Mouse (Mus musculus) spleen, adult 18-20 months (tissue): Measurements from ENCODE around the gene Ptbp3.

Experiments
- DNase-seq, 2 experiments: peaks; one replicate each; pipeline ENCODE4 v3.0.0; 2022; ENCODE audit warnings: mixed read lengths in 2 of 2

The Ptbp3 gene

GRCm38 (mm10) chr4:59465449-59465848 lies 83.7 kb downstream of the Ptbp3 start:
- DNase-seq: no peak

GRCm38 (mm10) chr4:59464661-59465060 lies 84.5 kb downstream of the Ptbp3 start:
- no peak for DNase-seq

- DNase-seq: no peak
Measured at GRCm38 (mm10) chr4:59462494-59462893, 86.7 kb downstream of the Ptbp3 start.

- DNase-seq: no peak
Measured at GRCm38 (mm10) chr4:59461116-59461727, 87.9 kb downstream of the Ptbp3 start.

- DNase-seq: no peak
Measured at GRCm38 (mm10) chr4:59459216-59459955, 89.8 kb downstream of the Ptbp3 start.

GRCm38 (mm10) chr4:59457941-59458340 lies 91.2 kb downstream of the Ptbp3 start:
- no peak for DNase-seq

- DNase-seq: no peak
Measured at GRCm38 (mm10) chr4:59457091-59457490, 92.1 kb downstream of the Ptbp3 start.

GRCm38 (mm10) chr4:59455465-59455864 lies 93.7 kb downstream of the Ptbp3 start:
- no peak for DNase-seq

- DNase-seq: no peak
Measured at GRCm38 (mm10) chr4:59454046-59454445, 95.1 kb downstream of the Ptbp3 start.

- DNase-seq: no peak
Measured at GRCm38 (mm10) chr4:59452503-59452933, 96.6 kb downstream of the Ptbp3 start.

- no peak for DNase-seq
Measured at GRCm38 (mm10) chr4:59450906-59451305, 98.3 kb downstream of the Ptbp3 start.

- no peak for DNase-seq
Measured at GRCm38 (mm10) chr4:59450234-59450854, 98.8 kb downstream of the Ptbp3 start.

GRCm38 (mm10) chr4:59447296-59447695 lies 101.9 kb downstream of the Ptbp3 start:
- no peak for DNase-seq

GRCm38 (mm10) chr4:59445516-59445915 lies 103.6 kb downstream of the Ptbp3 start:
- DNase-seq: peak; percentile 17 to 22

- no peak for DNase-seq
Measured at GRCm38 (mm10) chr4:59444994-59445393, 104.2 kb downstream of the Ptbp3 start.

- DNase-seq: peak; percentile 39 to 44
Measured at GRCm38 (mm10) chr4:59444085-59444484, 105.1 kb downstream of the Ptbp3 start.

- peak in 1 of 2 experiments; percentile 26 for DNase-seq
Measured at GRCm38 (mm10) chr4:59441265-59441664, 107.9 kb downstream of the Ptbp3 start.

GRCm38 (mm10) chr4:59439960-59440359 lies 109.2 kb downstream of the Ptbp3 start:
- no peak for DNase-seq

- no peak for DNase-seq
Measured at GRCm38 (mm10) chr4:59439041-59439440, 110.1 kb downstream of the Ptbp3 start.

GRCm38 (mm10) chr4:59437990-59438854 lies 110.9 kb downstream of the Ptbp3 start, which contains the start of gene Susd1:
Gene Susd1 (minus strand): TSS chr4:59438633.
- DNase-seq: peak; percentile 56 to 67

GRCm38 (mm10) chr4:59435951-59436350 lies 113.2 kb downstream of the Ptbp3 start:
- no peak for DNase-seq

GRCm38 (mm10) chr4:59434039-59434438 lies 115.1 kb downstream of the Ptbp3 start:
- DNase-seq: no peak

- no peak for DNase-seq
Measured at GRCm38 (mm10) chr4:59429128-59429527, 120.0 kb downstream of the Ptbp3 start.
